Mouse (Mus musculus): ENCODE measurements around the gene Jph3.

- no peak for TF ChIP-seq CTCF (IDR thresholded peaks at IDR 0.05; ENCODE audit: extremely low read depth, insufficient read depth, low read length)
- no peak for TF ChIP-seq POLR2A (IDR thresholded peaks at IDR 0.05; ENCODE audit: extremely low read depth, insufficient read depth, low read length)
Observed at GRCm38 (mm10) chr8:121680896-121681295, 48.5 kb upstream of the Jph3 start.

All from cortical plate, adult 2 months (tissue).